Mouse (Mus musculus) layer of hippocampus, adult 8-10 months (tissue): ENCODE measurements at regions not wholly inside any gene's neighbourhood (a gene's known extent, or its start where the extent isn't known, plus 50 kb on each side); places are given as distances from the start of the nearest gene placed in this dataset.

Experiments used
- DNase-seq, 2 experiments: peaks; one replicate each; pipeline ENCODE4 v3.0.0; 2022; ENCODE audit warnings: low spot score in 2 of 2

DNA sequence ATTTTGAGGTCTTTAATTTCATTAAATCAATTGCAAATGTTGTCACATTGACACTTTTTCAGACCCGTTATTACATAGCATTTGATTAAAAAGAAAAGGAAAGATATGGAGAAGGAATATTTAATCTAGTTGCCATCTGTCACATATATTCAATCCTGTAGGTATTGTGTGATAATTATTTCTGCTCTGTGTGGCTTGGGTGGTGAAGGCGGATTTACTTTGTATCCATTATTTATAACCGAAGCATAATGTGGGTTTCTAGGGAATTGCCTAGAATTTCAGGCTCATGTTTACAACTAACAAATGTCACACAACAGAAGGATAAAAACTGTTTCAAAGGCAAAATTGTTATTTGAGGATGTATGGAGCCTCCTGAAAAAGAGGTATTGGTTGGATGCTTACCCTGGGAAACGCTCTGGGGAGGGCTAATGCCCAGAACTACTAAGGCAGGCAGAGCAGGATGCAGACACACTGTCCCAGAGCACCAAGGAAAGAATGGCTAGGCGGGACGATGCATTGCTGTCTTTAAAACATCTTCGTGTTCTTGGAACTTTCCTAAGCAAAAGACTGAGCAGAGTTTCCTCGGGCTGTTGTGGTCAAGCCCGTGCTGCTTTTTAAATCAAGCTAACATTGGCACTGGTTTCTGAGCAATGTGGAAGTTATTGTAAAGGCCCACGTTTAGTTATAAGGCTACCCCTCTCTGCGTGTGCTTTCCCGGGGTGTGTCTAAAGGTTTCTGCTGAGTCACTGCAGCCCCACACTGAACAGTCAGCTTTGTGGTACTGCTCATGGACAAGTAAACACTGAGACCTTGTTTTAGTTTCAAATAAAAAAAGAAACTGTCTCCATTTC is 105.8 kb upstream of the Sgk1 start:
- no peak for DNase-seq

DNA sequence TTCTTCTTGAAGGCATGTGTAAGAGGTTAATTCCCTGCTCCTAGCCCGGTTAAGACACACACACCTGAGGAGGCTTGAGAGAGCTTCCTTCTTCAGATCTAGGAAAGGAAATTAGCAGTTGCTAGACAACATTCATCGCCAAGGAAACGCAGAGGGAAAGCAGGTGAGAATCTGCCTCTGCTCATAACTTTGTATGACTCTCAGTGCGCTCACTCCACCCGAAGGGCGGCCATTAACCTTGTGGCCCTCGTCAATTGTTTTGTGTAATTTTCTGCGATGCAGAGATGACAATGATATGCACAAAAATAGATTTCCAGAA is 105.3 kb upstream of the Sgk1 start:
- no peak for DNase-seq

DNA sequence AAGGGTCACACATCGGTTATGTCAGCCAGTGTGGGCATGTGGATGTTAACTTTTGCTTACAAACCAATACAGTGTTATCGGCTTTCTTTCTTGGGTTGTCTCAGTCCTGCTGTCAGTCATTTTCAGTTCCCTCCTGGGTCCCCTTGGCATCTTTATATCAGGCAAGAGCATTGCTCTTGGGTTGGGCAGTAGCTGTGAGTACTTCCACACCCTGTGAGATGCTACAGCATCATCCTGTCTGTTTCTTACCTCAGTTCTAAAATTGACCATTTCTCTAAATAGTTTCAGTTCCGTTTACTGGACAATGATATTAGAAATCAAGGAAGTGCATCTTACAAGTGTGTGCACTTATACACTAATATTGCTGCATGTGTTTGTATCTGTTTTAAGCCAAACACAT is 104.9 kb upstream of the Sgk1 start:
- no peak for DNase-seq

DNA sequence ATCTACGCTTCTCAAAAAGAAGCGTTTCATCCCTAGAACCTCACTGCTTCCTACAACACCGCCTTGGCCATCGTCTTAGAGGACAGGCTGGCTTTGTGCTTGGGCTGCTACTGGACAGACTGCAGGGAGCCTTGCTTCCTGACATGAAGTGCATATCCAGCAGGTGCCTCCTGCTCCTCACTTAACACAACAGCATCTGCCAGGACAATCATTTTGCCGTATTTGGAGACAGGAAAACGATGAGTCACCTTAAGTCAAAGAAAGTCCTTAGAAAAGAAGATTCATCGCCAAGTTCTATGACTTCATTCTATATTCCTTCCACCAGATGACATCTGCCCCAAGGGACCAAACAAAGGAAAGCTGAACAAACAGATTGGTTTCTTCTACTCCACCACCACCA is 98.5 kb upstream of the Sgk1 start:
- DNase-seq: no peak

DNA sequence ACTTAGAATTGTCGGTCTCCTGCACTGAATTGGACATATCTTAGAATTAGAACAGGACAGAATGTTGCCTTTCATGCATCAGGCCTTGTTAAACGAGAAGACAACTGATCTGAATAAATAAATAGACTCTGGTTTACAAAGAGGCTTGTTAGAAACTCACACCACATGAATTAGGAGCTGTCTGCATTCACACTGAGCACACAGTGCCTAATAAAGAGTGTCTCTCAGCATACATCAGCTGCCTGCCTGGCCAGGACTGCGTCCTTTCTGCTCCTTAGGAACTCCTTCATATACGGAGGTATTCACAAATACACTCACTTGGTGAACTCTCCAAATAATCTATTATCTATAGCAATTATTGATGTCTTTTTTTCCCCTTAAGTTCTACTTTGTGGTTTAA is 96.9 kb upstream of the Sgk1 start:
- no peak for DNase-seq

DNA sequence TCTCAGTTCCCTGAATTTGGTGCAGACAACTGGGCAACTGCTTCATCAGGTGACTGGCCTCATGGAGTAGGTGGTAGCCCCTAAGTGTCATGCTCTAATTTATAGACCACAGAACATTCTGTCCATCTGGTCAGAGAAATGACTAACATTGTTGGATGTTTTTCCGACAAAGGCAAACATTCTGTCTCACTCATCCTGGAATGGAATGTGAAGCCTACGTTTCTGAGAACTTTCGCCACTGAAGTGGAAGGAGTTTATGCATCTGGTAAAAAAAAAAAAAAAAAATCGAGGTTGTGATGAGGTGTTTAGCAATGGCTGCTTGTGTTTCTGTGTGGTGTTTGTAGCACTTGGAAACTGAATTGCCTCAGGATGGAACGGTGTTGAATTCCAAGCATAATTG is 96.2 kb upstream of the Sgk1 start:
- no peak for DNase-seq

DNA sequence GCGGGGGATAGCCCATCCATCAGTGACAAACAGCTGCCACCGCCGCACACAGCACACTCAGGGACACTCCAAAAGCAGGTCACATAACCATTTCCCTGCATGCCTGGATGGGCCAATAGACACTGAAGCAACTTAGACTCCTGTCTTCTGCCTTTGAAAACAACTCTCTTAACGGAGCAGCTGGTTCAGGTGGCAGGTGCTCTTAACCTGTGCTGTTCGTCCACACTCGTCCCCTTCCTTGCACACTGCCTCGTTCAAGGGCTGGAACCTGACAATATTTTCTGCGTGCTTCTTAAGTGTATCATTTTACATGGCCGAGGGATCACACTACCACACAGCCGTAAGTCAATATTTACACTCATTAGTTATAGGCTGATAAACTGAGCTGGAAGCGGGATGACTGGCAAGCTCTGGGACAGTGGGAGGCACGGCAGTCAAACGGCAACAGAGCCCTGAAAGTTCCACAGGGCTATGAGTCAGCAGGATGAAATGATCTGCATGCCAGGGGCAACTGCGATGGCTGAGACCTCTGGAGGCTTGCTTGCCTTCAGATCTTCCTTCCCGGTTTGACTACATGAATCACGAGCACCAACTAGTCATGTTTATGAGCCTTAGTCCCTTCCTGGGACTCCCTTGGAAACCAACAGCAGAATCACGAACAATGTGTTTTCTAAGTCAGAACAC is 92.0 kb upstream of the Sgk1 start:
- no peak for DNase-seq

DNA sequence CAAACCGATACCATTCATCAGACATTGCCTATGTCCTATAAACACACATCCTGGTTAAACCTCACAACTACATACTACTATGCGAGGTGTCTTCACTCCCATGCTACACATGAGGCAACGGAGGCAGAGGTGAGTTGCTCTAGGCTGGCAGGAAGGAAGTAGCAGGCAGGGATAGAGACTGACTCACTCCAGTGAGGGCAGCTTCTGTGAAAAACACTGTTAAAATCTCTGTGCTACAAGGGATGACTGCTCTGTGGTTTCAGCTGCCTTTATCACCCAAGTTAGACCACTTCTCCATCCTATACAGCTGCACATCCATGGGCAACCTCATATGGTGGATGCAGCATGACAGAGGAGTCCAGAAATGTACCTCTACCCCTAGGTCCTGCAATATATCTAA is 91.0 kb upstream of the Sgk1 start:
- no peak for DNase-seq

DNA sequence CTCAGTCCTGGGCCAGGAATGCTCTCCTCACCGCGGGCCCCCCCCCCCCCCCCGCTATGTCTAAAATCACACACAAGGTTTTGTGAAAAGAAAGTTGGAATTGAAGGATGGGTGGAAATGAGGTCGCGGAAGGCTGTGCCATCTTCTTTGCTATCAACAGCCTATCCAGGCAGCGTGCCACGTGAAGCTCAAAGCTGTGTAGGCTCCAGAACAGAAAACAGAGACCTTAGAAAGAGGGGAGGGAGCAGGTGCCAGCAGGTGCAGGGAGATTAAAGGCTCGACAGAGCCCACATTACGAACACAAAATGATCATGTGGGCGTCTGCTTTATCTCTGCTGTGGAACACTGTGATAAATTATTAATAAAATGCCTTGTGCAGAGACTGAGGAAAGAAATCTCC is 89.6 kb upstream of the Sgk1 start:
- DNase-seq: no peak

DNA sequence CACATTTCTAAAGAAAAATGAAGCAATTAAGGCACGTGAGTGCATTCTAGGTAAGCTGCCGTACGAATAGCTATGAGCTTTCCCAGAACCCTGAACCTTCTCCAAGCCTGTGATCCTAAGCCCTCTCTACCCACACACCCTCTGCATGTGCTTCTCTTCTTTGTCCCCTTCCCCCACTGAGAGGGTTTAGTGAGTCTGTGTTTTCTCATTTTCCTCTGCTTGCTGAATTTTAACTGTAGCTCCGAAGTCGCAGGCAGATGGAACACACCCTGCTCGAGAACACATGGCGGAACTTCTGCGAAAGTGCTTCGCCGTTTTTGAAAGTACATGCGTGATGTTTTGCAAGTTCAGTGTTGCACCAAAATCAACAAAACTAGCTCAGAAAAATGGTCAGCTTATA is 88.3 kb upstream of the Sgk1 start:
- peak; percentile 60 to 65 for DNase-seq

DNA sequence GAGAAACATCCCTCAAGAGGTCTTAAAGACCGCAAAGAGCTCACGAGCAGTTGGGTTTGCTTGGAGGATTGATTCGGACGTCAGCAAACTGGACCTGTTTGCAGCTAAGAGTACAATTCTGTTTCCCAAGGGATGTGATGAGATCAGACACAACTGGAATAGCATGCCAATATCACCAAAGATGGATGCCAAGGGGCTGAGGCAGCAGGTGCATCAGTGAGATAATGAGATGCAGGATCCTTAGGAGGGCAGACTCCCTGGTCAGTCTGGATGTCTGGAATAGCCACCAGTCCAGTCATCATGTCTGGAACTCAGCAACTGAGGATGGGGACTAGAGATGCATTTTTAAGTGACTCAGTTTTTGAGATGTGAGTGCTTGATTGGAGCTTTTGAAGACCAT is 85.6 kb upstream of the Sgk1 start:
- DNase-seq: no peak

DNA sequence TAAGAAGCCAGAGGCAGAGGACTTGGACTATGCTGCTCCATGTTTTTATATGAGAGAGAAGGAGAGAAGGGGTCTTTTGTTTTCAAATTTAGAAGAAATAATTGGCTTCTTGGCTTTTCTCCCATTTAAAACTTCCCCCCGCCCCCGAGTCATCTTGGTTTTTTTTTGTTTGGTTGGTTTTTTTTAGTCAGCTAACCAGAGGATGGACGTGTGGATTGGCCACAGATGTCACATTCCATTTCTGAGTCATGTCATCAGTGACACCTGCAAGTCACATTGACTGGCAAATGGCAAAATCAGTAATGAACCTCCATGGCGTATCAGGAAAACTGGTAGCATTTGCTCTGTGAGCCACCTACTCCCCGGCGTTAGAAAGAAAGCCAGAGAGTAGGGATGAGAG is 83.9 kb upstream of the Sgk1 start:
- DNase-seq: no peak

DNA sequence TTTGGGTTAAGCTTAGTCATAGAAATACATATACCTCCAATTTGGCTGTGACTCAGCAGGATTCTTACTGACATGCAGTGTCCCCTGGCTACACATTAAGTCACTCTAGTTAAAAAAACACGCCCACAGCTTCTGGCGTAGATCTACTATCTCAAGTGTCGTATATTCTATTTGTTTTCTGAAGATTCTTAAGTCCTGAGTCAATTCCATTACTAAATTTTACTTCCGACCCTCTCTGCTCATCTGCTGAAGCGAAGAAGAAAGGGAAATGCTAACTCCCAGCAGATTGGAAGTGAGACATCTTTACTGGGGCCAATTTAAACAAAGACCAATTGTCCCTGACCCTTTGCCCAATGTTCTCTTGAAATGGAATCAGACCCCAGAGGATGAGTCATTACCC is 80.4 kb upstream of the Sgk1 start:
- DNase-seq: no peak

DNA sequence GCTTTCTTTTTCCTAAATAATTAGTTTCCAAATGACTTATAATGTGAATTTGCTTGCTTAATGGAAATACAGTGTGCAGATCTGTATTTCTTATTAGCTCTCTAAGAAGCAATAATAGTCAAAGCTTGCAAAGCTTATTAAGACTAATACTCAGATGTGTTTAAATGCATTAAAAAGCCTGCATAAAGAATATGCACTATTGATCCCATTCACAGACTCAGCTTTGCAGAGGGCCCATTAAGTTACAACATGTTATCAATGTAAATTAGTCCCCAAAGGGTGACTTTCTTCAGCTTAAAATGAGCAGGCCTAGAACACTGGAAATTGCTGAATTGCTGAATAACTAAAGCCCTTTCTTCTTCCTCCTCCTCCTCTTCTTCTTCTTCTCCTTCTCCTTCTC is 78.8 kb upstream of the Sgk1 start:
- no peak for DNase-seq

DNA sequence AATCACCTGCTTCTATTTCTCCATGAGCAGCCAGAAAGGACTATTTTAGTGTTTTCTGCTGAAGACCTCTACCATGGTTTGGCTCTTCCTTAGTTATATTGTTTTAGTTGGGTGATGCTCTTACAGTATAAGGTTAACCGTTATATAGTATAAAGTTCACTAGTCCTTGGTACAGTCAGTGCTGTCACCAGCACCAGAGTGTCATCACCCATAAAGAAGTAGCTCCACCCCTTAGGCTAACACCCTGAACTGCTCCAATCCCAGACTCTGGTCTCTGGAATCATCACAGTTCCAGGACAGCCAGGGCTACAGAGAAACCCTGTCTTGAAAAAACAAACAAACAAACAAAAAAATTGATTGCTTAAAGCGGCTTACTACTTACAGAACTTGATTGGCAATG is 77.2 kb upstream of the Sgk1 start:
- DNase-seq: no peak

DNA sequence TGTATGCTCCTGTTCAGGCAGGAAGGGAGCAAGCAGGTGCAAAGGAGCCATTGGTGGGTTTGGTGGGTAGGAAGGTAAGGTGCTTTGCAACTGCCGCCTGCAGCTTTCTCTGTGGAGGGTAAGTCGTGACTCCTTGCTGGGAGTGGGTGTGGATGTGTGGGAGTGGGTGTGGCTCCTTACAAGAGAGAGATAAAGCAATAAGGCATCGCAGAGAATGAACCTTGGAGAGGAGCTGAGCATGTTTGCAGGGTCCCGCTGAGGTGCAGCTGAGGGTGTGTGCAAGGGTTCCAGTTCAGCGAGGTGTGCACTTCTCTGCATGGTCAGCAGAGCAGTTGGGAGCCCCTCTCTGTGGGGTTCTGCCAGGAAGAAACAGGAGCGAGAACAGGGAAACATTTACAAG is 76.4 kb upstream of the Sgk1 start:
- no peak for DNase-seq

DNA sequence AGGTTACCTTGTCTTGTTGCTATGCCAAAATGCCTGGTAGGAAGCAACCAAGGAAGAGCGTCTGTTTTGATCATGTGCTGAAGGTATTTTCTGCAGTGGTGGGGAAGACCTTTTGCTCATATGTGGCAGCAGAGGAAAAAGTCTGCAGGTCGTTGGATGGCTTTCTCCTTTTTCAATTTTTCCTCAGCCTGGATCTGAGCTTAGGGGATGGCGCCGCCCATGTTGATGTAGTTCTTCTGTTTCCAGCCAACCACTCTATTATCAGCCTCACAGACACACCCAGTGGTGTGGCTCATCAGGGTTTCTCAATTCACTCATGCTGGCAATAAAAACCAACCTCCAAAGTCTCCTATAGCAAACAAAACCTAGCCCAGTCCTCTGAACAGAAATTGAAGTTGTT is 75.3 kb upstream of the Sgk1 start:
- no peak for DNase-seq

DNA sequence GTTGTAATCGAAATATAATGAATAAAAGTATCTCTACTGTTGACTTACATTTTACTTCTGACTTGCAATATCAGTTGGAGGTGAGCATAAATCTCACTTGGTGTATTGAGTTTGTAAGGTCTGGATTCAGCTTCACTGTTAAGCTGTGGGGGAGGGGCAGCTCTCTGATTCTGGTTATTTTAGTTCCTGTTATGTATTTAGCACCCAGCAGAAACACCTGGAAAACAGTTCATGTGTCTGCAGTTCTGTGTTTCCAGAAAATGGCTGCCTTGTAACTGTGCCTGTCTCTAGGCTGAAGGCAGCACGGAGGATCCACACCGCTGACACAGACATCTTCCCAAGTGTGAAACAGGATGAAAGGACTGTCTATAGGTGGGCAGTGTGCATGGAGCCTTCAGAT is 62.3 kb upstream of the Sgk1 start:
- DNase-seq: no peak

DNA sequence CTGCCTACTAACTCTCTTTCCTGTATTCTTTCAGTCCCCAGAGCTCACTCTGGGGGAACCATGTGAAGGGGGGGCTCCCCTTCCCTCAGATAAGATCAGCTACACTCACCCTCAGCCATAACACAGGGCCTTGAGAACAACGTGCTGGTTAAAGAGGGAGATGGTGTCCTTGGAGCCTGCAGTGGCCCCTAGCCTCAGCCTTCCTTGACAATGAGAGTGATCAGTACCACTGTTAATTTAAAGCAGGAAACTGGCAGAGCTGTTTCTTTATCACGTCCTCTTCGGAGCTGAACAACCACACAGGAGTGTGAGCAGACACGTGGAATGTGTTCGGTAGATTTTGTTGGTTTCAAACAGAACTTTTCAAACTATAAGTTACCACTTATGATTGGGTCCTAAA is 60.6 kb upstream of the Sgk1 start:
- no peak for DNase-seq

DNA sequence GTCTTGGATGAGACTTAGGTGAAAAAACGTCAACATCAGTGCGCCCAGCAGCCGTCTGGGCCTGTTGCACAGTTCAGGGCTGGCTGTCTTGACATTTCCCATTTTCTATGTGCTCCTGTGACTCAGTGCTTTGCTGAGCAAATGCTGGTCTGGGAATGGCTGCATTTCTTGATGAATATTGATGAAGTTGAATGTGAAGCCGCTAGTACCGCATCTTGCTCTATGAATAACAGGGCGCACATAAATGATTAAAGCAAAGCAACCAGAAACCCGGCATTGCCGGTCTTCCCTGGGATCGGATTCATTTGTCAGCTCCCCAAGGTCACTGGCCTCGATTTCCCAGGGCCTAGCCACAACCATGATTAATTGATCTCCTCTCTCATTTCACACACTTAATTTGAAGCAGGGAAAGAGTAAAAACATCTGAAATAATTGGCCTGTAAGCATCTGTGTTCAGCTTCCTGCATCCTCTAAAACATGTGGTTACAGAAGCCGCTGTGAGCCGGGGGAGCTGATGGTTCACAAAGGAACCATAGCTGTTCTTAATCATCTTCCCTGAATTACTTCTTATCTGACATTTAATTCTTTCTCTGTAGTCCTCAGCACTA is 57.5 kb upstream of the Sgk1 start:
- no peak for DNase-seq

DNA sequence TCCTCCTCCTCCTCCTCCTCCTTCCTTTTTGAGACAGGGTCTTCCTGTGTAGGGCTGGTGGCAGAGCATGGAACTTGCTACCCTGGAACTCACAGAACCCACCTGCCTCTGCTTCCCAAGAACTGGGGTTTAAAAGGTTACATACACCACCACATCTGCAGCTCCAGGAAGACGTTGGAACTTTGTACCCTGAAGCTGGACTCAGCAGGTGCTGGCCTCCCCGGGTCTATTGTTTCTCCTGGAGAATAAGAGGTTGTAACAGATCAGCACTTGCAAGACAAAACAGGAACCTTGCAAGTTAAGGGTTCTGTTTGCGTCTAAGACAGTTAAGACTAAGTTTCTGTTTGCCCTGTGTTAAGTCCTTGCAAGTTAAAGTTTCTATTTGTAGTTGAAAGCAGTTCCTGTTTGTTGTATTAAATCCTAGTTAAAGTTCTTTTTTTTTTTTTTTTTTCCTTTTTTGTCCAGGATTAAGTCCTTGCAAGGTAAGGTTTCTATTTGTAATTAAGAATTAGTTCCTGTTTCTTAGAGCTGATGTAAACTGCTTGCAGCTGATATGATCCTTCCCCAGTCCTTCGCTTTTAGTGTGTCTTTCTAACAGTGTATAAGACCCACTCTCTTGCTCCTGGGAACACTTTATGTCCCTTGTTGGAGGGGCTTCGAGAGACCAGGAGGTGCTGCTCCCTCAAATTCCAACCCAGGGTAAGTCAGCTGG is 55.0 kb upstream of the Sgk1 start:
- no peak for DNase-seq

DNA sequence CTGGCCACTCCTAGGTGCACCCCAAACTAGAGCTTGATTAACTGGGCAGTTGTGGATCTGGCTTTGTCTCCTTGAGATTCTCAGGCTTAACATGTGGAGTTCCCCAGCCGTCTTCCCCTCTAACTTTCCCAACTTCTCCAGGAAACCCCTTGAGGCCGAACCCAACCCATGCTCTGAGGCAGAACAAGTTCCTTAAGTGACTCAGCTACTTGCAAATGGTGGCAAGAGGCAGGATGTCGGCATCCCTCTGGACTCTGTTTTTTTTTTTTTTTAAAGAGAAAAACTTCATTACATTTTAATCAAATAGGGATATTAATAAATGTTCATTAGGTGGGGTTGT is 54.5 kb upstream of the Sgk1 start:
- DNase-seq: no peak
